Mouse (Mus musculus) megakaryocyte, adult 5-6 weeks (primary cell): ENCODE measurements at regions not wholly inside any gene's neighbourhood (a gene's known extent, or its start where the extent isn't known, plus 50 kb on each side); places are given as distances from the start of the nearest gene placed in this dataset.
A peak's percentile ranks its signal among the peaks of the same experiment; 100 is the strongest.
"Not testable (repeated sequence)": the region's sequence is repeated elsewhere in the genome, so short reads cannot be mapped to it uniquely, and the experiment has no call there.

Experiments used
- ATAC-seq: 2 replicates; pipeline ENCODE4 v1.8.0; 2016; ENCODE audit warnings: mild to moderate bottlenecking, inconsistent platforms; ENCODE audit not compliant: poor library complexity, severe bottlenecking

DNA sequence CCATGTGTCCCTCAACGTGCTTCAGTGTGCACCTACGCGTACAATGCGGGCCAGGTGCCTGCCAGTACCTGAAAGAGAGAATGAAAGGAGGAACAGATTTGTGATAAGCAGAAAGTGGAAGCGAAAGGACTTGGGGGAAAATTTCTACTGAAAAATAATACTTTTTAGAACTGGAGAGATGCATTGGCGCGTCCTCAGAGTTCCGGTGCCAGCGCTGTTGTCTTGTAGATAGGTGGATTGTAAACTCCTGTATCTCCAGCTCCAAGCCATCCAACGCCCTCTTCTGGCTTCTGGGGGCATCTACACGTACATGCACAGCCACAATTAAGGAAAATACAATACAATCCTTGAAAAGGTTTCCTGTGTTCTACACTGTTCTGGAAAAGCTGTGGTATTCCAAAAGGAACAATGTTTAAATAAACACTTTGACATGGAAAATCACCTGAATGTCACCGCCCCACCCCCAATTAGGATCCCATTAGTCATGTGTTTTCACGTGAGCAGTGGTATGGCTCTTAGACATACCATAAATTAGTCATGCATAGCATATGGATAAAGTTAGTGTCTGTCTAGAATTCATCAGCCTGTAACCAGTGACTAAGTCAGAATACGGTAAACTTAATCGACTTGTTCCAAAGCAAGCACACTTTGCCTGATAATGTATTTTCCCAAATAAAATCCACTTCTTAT is 90.7 kb upstream of the Fam3c start:
- ATAC-seq = no peak

DNA sequence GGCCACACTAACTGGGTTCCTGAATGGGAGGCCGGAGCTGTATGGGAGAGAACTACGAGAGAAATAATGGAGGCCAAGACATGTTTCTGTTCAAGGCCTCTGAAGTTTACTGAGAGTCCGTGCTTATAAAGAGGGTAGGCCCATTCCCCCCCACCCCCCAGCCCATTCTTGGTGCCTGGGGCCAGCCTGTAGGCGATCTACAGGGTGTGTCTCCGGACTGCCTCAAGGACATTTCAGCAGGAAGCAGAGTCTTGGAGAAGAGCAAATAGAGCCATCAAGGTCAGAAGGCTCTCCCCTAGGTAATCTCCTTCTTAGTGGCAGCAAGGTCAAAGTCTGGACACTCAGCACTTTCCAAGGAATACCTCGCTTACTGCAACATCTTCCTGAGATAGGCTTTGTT is 88.8 kb upstream of the Fam3c start:
- not testable (repeated sequence) for ATAC-seq

DNA sequence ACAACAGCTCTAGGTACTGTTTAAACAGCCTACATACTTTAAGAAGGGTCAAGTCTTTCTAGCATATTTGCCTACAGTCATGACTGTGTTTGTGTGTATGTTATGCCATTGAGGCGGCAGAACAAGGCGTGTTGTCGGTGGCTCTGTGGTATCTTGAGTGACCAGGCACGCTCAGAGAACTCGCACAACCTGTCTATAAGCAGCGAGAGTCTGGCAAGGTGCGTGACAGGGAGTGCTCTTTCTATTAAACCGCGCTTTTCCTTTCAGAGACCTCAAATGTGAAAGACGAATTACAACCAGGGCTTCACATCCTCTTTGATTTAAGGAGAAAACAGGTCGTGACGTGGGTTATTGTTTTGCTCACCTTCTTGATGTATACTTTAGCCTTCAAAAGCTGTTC is 88.2 kb upstream of the Fam3c start:
- ATAC-seq = no peak

DNA sequence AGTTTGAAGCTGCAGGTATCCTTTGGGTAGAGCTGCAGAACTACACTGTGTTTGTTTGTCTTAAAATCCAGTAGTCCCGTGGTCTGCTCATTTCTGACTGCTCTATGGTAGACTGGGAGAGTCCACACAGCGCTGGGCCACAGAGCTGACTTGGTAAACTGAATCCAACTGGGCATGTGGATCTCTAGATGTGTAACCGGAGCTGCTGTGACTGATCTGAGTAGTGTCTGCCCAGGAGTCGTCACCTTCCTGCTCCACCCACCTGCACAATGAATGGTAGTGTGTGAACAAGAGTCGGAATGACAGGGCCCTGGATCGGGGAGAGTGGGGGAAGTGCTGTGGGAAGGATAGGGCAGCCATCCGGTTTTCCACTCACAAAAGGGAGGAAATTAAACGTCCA is 87.5 kb upstream of the Fam3c start:
- no peak for ATAC-seq

DNA sequence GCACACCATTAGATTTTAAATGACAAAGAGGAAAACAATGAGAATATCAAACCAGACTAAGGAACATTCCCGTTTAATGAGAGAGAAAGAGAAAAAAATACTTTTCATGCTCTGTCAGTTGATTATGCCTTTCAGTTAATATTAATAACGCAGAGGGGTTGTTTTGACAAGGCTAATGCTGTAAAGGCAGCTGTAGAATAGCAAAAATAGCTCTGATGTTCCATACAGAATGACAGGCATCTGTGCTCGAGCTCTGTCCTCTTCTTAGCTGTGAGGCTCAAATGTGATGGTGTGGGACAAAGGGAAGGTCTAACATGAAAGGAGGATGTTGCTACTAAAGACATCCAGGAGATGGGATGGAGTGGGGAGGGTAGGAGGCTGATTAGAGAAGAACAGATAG is 87.1 kb upstream of the Fam3c start:
- no peak for ATAC-seq

DNA sequence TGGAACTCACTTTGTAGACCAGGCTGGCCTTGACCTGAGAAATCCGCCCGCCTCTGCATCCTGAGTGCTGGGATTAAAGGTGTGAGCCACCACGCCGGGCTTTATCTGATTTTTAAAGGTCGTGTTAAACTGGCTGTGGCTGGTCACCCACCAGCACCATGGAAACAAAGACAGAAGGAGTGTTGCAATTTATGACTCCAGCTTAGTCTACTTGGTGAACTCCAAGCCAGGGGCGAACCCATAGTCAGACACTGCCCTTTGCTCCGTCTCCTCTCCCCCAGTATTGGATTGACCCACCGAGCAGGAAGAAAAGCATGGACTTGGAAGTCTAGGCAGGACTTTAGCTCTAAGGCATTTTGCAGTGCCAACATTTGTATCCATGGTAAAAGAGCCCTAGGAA is 86.5 kb upstream of the Fam3c start:
- ATAC-seq = no peak

DNA sequence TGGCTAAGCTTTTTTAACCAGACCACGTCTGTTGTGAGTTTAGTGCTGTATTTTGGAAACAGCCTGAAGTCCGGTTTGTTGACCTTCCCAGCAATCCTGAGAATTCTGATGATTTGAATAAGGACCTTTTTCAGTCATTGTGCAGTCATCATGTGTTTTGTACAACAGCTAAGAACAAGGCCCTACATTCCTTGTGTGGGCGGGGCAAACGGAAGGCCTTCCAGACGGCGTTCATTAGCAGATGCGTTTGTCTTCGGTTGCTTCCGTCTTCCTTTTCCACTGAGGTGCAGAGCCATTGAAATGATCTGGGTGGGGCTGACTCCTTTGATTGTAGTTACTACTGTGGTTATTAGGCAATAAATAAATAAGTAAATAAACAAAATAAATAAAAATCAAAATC is 83.8 kb upstream of the Fam3c start:
- no peak for ATAC-seq

DNA sequence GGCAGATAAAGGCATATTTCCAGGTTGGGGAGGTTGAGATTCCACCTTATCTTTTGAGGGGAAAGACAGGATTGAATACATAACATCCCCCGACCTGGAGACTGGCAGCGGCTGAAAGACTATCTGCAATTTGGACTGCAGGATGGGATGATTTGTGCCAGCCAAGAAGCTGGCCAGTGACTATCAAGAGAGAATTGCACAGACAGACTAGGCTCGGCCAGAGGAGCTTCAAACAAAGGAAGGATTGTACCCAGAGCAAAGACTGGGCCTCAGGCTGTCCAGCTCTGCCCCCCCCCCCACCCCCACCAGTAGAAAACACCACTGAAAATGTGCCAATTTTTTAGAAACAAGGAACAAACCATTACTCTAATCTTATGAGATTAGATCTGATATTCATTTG is 73.0 kb upstream of the Fam3c start:
- ATAC-seq = no peak

DNA sequence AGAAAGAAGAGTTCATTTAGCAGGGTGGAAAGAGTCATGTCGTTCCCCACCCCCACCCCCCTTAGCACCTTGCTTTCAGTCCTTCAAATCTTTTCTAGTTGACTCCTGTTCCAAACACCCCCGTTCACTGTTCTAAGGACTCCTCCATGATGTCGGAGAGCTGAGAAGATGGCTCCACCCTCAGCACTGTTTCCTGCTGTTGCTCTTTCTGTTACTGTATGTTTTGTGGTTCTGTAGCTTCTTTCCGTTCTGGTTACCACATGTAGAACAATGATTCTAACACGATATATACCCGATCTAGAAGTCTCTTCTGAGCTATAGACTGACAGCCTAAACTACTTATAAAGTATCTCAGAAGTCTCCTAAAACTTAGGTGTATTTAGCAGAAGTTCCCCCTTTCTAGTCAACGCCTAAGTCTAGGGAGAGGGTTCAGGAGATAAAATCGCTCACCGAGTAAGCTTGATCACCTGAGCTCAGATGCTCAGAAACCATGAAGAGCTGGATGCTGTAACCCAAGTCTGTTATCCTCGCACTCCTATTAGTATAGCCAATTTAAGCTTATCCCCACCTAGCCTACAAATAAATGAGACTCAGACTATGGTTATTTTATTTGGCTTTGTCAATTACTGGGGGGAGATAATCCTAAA is 68.2 kb upstream of the Fam3c start:
- ATAC-seq = peak; percentile 67

DNA sequence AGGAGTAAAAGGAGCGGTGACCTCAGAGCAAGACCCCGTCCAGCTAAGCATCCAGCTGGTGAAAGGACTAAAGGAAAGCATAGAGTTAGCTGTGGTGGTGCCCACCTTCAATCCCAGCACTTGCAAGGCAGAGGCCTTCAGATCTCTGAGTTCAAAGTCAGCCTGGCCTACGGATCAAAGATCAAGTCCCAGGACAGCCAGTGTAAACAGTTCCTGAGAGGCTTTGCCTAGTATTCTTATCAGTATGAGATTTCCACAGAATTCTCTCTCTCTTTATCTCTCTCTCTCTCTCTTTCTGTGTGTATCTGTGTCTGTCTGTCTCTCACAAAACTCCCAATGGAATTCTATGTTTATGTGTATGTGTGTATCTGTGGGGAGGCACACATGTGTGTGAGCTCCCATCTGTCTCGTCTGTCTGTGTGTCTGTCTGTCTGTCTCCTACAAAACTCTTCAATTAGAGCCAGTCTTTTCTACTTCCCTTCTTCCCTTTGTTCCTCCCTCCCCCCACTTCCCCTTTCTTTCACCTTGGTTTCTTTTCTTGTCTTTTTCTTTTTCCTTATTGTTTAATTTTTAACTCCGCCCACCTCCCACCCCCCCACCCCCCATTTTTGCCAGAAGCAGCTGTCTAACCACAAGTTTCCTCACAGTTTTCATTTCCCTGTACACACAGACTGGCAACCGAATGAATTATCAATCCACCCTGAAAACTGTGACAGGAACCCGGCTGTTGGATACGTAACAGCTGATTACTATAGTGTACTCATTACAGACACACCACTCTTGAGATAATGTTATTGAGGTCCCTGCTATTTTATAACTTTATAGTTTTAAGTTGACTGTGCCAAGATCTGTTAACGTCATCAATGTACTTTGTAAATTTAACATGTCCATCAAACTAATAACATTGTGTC is 67.3 kb upstream of the Fam3c start:
- peak; percentile 63 for ATAC-seq

DNA sequence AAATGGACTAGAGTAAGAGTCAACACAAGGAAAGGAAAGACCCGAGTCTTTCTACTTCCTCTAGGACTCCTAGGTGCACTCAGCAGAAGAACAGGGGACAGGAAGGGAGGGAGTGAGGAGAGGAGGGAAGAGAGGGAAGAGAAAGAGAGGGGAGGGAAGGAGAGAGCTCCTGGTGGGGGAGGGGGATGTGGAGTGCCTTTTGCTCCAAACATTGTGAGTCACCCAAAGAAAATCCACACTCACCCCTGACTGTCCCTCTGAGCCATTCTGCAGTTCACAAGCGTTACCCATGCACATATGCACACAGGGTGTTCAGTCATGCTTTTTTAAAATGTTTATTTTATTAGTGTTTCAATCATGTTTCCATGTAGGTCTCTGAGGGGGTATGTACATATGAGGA is 65.5 kb upstream of the Fam3c start:
- no peak for ATAC-seq

DNA sequence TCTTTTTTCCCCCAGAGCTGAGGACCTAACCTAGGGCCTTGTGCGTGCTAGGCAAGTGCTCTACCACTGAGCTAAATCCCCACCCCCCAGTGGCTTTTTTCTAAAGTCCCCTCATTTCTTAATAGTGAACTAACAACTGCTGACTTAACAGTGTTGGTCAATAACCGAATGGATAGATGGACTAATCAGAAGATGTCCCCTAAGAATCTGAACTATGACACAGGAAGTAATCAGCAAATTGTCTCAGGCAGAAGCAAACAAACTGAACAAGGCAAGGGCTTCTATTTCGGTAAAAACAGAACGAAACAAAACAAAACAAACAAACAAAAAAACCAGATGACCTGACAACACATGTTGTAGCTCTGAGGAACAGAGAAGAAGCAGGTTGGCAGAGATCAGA is 62.2 kb upstream of the Fam3c start:
- ATAC-seq = no peak

DNA sequence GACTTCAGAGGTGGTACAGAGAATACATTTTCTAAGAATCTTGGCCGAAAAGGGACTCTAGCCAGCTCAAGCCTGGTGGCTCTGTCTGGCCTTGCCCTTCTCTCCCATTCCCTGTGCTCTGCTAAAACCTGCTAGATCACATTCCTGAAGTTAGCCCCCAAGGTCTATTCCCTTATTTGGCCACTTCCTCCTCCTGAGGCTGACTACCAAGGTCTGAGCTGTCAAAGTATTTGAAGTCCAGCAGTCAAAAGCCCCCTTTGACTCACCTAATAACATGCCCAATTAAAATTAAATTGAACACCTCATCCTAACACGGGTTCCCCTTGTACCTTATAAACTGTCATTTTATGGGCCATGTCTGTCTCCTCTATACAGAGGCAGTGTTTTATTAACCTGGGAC is 61.1 kb upstream of the Fam3c start:
- ATAC-seq = no peak

DNA sequence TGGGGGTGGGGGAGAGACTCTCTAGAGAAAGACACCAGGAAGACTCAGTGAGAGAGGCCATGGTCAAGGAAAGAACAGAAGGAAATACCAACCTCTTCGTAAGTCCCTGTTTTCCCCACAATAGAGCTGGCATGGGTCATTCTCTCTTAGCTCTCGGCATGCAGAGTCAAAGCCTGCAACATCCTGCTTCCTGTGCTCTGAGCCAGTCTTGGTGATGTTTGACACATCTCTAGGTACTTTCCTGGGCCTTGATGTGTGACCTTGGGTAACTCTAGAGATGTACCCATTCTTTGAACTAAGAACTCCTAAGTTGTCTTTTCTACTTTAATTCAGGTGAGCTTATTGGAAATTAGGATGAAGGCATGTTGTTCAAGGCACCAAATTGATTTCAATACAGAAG is 55.8 kb upstream of the Fam3c start:
- ATAC-seq = 0 out of 2 replicates have a peak, but pooled peaks have one; percentile 45

DNA sequence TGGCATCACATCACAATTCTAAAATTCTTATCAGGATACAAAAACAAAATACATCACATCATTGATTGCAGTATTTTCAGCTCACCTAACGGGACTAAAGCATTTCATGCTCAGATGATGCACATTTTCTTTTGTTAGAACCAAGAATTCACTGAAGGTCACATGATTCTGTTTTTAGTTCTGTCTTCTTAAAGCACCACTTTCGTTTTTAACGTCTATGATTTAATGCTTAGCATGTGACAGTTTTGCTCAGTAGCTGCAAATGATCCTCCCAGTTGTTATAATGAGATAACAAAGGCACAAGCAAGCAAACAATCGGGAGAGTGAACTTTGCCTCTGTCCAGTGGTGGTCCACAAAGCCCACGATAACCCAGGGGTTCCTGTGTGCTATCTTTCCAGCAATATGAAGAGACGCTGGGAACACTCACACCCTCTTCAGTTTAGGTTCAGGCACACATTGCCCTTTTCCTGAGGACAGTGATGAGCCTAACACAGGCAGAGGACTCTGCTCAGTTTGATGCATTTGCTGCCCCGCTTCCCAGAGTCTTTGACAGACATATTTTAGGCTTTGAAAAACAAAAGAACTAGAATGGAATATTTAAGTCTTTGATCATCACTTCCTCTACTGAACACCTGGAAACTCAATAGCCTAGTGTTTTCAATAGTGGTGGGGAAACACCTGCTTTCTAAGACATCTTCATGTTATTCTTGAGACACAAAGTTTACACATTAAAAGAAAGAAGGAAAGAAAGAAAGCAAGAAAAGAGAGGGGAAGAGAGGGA is 53.0 kb upstream of the Fam3c start:
- peak; percentile 39 for ATAC-seq
